Mouse (Mus musculus) lung, adult 2 months (tissue): Measurements from ENCODE around the gene Immp2l.

Experiments
- CTCF ChIP-seq: fragments of 200-500 bp; IDR thresholded peaks from 2 replicates; pipeline ENCODE4 v1.5.1; 2011; ENCODE audit warnings: mild to moderate bottlenecking, low read length, control low read depth; ENCODE audit not compliant: insufficient read depth
- POLR2A ChIP-seq: fragments of 200-500 bp; IDR thresholded peaks from 2 replicates; pipeline ENCODE4 v1.6.1; 2011; ENCODE audit warnings: low read depth, mild to moderate bottlenecking, control low read depth, low read length, borderline replicate concordance; ENCODE audit errors: extremely low read depth

DNA sequence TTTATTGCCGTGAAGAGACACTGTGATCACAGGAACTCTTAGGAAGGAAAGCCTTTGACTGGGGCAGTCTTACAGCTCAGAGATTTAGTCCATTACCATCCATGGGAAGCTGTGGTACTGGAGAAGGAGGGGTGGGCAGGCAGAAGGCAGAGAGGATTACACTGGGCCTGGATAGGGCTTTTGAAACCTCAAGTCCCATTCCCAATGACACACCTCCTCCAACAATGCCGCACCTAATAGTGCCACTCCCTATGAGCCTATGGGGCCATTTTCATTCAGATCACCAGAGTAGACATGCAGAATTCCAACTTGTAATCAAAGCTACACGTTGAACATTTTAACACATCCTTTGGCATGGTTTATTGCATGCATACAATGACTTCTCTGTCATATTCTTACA is 29.0 kb downstream of the Immp2l start:
- TF ChIP-seq POLR2A: no peak
- no peak for TF ChIP-seq CTCF
